Mouse (Mus musculus) midbrain, embryonic 14.5 days (tissue): ENCODE measurements around the gene Sv2c. TPM values are rescaled to one million over a fixed set of nuclear protein-coding genes. Genes with fewer than 3 reads are reported as not detected.
"Not testable (repeated sequence)": the region's sequence is repeated elsewhere in the genome, so short reads cannot be mapped to it uniquely, and the experiment has no call there.

Experiments used
- ATAC-seq: fragments of 200-750 bp; cut with Nextera tagmentation; 2 replicates; pipeline ENCODE4 v1.8.0; 2017; ENCODE audit warnings: moderate number of reproducible peaks, moderate library complexity; ENCODE audit not compliant: low FRiP score, low TSS enrichment
- DNase-seq: peaks from one replicate; pipeline ENCODE4 v3.0.0-alpha.2; 2015
- H3K27ac ChIP-seq: fragments of 300-500 bp; sonication (generic); replicated peaks from 2 replicates; pipeline ENCODE4 v1.5.1; 2014; ENCODE audit warnings: mild to moderate bottlenecking, low read depth, low read length, moderate library complexity
- H3K27me3 ChIP-seq: fragments of 300-500 bp; sonication (generic); 2 replicates; pipeline ENCODE4 v1.6.1; 2014; ENCODE audit warnings: low read length, control low read depth, mixed read lengths; ENCODE audit not compliant: control insufficient read depth, insufficient read depth
- H3K36me3 ChIP-seq: fragments of 300-500 bp; sonication (generic); 2 replicates; pipeline ENCODE4 v1.6.1; 2014; ENCODE audit warnings: low read length, control low read depth; ENCODE audit not compliant: control insufficient read depth, insufficient read depth
- H3K4me1 ChIP-seq: fragments of 300-500 bp; sonication (generic); 2 replicates; pipeline ENCODE4 v1.6.1; 2014; ENCODE audit warnings: mild to moderate bottlenecking, antibody characterized with exemption, low read length, control low read depth; ENCODE audit not compliant: control insufficient read depth, insufficient read depth
- H3K4me2 ChIP-seq: fragments of 300-500 bp; sonication (generic); 2 replicates; pipeline ENCODE4 v1.6.1; 2014; ENCODE audit warnings: mild to moderate bottlenecking, low read length, moderate library complexity
- H3K4me3 ChIP-seq: fragments of 300-500 bp; sonication (generic); replicated peaks from 2 replicates; pipeline ENCODE4 v1.5.1; 2014; ENCODE audit warnings: low read depth, low read length
- H3K9ac ChIP-seq: fragments of 300-500 bp; sonication (generic); replicated peaks from 2 replicates; pipeline ENCODE4 v1.6.1; 2014; ENCODE audit warnings: mild to moderate bottlenecking, low read length, moderate library complexity
- H3K9me3 ChIP-seq: fragments of 300-500 bp; sonication (generic); 2 replicates; pipeline ENCODE4 v1.6.1; 2016; ENCODE audit warnings: low read length, control low read depth, mixed read lengths; ENCODE audit not compliant: control insufficient read depth
- WGBS: fragments of 180-500 bp; shearing (Covaris S2); extraction: QIAGEN DNeasy Blood & Tissue Kit; methylation state at CpG from one replicate; pipeline ENCODE4 v1.1.7; 2014; 5-methylcytosine and 5-hydroxymethylcytosine counted together
- polyA plus RNA-seq: library from polyadenylated mRNA; unstranded; fragments of >200 nt; fragmentation: Nextera tagmentation; extraction: Ambion mirVana; gene quantifications from 2 replicates; pipeline ENCODE4 v1.2.1, GENCODE M21; 2014

The Sv2c gene
- polyA plus RNA-seq, 1 experiment from 2014 or later = 9.2 TPM

DNA sequence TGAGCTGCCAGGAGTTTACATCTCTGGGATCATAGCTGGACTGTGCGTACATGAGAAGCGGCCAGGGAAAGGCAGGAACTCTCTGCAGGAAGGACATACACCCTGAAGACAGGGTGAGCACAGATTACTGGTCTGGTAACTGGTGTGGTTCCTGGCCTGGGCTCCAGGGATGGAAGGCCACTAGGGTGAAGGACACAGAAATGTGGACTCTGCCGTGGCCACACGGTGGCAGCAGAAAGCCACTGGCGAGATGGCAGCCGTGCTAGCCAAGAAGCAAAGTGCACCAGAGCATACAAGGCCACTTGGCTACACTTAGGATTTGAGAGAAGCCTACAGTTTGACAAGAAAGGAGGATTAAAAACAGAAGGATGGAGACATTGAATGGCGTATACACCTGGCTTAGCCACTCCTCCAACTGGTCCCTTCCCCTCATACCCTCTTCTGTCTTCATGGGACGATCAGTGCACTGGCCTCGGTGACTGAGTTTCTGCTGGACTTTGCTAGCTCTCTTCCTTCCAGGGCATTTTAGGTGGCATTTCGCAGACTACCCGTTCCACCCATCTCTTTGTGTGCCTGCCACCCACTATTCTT lies 158.9 kb downstream of the Sv2c start:
- Histone ChIP-seq H3K9me3 (no peaks in the 10 kb centered on the region), H3K27ac (no peak overlapping the region), H3K9ac (no peak overlapping the region), H3K4me3 (no peak overlapping the region), H3K36me3 (no peaks in the 10 kb centered on the region), H3K4me2 (no peak overlapping the region), H3K4me1 (no peaks in the 10 kb centered on the region), H3K27me3 (no peaks in the 10 kb centered on the region)
- ATAC-seq = peak; percentile 71
- WGBS = 51% methylated on average over 11 of the region's 11 CpGs
- peak; percentile 87 for DNase-seq

DNA sequence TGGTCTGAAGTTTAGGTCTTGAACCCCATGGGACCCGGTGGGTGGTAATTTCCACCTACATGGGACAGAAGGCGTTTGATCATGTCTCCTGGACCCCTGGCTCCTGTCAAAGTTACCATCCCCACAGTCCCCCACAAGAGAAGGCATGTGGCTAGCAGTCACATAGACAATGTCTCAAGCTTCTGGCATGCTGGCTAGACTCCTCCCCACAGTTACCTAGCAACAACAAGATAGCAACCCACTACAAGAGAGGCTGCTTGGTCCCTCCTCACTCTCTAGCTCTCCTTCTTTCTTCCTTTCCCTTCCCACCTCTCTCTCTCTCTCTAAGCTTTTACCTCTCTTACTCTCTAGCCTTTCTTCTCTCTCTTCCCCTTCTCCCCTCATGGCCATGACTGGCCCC lies 164.3 kb downstream of the Sv2c start:
- 63% methylated on average over 2 of the region's 2 CpGs for WGBS
- H3K4me1 ChIP-seq, H3K27me3 ChIP-seq, H3K9me3 ChIP-seq, H3K4me2 ChIP-seq, H3K36me3 ChIP-seq, H3K4me3 ChIP-seq, DNase-seq, H3K27ac ChIP-seq, H3K9ac ChIP-seq, ATAC-seq: not testable (repeated sequence)

DNA sequence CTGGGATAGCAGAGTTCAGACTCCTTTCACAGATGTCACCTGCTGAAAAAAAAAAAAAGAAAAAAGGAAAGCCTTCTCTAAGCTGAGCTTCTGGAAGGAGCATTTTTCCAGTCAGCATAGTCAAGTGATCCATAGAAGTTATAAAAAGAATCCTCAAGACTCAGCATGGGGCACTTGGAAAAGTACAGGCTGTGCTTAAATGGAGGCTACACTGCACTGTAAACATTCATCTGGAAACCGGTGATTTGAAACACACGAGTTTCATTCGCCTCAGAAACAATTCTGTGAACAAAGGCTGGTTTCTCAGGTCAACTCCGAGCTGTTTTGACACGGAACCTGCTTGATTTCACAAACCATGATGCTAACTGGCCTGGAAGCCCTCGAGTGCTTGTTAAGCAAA lies 165.6 kb downstream of the Sv2c start:
- H3K27ac ChIP-seq = no peak overlapping the region
- ATAC-seq (no peak), DNase-seq (no peak)
- 0 out of 2 replicates have a peak, but pooled peaks cover 3% of the 10 kb centered on the region for H3K4me1 ChIP-seq
- no peak overlapping the region for H3K4me3 ChIP-seq
- H3K27me3 ChIP-seq = no peaks in the 10 kb centered on the region
- no peaks in the 10 kb centered on the region for H3K9me3 ChIP-seq
- H3K36me3 ChIP-seq = no peaks in the 10 kb centered on the region
- H3K9ac ChIP-seq = no peak overlapping the region
- WGBS = 82% methylated on average over 6 of the region's 6 CpGs
- no peak overlapping the region for H3K4me2 ChIP-seq

DNA sequence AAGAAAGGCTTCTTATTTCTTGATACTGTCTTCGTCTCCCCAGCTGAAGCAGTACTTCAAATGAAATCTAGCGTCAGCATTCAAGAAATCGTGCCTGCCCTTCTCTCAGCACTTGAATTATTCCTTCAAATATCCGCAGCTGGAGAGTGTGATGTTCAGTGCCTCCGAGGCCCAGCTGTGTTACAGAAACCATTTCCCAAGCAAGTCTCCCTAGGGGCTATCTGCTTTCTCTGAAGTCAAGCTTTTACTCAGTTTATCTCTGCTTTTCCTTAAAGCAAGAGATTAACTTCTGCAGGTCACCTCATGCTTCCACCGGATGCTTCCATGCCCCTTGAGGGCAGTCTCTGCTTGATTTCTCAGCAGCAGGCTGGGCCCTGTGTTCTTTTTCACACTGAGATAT lies 166.8 kb downstream of the Sv2c start:
- H3K36me3 ChIP-seq = no peaks in the 10 kb centered on the region
- no peaks in the 10 kb centered on the region for H3K9me3 ChIP-seq
- ATAC-seq = no peak
- H3K27me3 ChIP-seq = no peaks in the 10 kb centered on the region
- H3K4me2 ChIP-seq = no peak overlapping the region
- no peak overlapping the region for H3K27ac ChIP-seq
- no peak overlapping the region for H3K4me3 ChIP-seq
- peak; percentile 63 for DNase-seq
- peaks cover 14% of the 10 kb centered on the region for H3K4me1 ChIP-seq
- 66% methylated on average over 6 of the region's 6 CpGs for WGBS
- no peak overlapping the region for H3K9ac ChIP-seq

DNA sequence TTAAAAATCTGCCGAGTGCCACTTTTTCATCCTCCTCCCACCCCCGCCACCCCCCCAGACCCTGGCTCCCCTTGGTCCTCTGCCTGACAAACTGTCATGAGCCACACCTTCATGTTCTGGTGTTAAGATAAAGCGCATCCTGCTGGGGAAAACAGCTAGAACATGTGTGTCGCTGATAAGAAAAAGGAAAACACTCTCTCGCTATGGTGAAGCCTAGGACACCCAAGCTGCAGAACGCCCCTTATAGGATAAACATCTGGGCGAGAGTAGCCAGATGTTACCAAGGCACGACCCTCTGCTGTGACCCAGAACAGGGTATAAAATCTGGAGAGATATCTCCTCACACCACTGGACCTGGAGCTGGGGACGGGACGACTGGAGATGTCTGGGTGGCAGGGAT lies 167.2 kb downstream of the Sv2c start:
- 85% methylated on average over 10 of the region's 10 CpGs for WGBS
- Histone ChIP-seq H3K27ac (no peak overlapping the region), H3K4me1 (peaks cover 17% of the 10 kb centered on the region), H3K9me3 (no peaks in the 10 kb centered on the region), H3K36me3 (no peaks in the 10 kb centered on the region), H3K4me3 (no peak overlapping the region), H3K4me2 (no peak overlapping the region), H3K9ac (no peak overlapping the region), H3K27me3 (no peaks in the 10 kb centered on the region)
- ATAC-seq = no peak
- no peak for DNase-seq

DNA sequence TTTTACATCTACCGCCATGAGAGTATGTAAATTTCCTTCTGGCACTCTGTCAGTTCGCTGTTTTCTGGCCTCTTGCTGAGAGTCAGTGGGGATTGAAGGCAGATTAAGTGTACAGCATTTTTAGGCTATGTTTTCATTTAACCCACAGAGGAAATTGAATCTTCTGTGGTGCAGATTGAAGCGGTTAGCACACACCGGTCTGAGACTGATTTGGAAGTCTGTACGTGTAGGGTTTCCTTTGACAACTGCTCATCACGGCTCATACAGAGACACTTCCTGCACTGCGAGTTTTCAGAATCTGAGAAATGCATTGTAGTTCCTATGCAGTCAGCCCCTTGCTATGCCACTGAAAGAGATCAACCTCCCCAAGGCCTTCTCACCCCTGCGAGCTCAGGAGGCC lies 168.2 kb downstream of the Sv2c start:
- Histone ChIP-seq H3K9me3 (no peaks in the 10 kb centered on the region), H3K4me1 (peaks cover 26% of the 10 kb centered on the region), H3K27me3 (no peaks in the 10 kb centered on the region), H3K36me3 (no peaks in the 10 kb centered on the region), H3K9ac (no peak overlapping the region), H3K4me2 (no peak overlapping the region), H3K4me3 (no peak overlapping the region), H3K27ac (0 out of 2 replicates have a peak overlapping the region, but pooled peaks have one; percentile 16)
- WGBS = 41% methylated on average over 8 of the region's 8 CpGs
- DNase-seq (peak; percentile 41), ATAC-seq (no peak)

DNA sequence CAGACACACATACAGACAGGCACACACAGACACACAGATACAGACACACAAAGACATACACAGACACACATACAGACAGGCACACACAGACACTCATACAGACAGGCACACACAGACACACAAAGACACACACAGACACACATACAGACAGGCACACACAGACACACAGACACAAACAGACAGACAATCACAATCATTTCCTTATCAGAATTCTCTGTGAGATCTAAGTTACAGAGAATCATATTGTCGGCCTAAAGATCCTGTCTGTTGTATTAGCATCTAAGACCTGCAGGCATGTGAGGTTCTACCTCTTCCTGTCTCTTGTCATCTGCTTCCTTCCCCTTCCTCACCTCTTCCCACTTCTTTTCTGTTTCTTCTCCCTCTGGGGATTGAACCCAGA lies 168.7 kb downstream of the Sv2c start:
- DNase-seq = no peak
- no peaks in the 10 kb centered on the region for H3K27me3 ChIP-seq
- H3K36me3 ChIP-seq = no peaks in the 10 kb centered on the region
- no peak overlapping the region for H3K4me2 ChIP-seq
- no peak overlapping the region for H3K4me3 ChIP-seq
- H3K27ac ChIP-seq = no peak overlapping the region
- no peaks in the 10 kb centered on the region for H3K9me3 ChIP-seq
- WGBS = 90% methylated on average over 1 of the region's 1 CpGs
- ATAC-seq = no peak
- H3K9ac ChIP-seq = no peak overlapping the region
- peaks cover 26% of the 10 kb centered on the region for H3K4me1 ChIP-seq

DNA sequence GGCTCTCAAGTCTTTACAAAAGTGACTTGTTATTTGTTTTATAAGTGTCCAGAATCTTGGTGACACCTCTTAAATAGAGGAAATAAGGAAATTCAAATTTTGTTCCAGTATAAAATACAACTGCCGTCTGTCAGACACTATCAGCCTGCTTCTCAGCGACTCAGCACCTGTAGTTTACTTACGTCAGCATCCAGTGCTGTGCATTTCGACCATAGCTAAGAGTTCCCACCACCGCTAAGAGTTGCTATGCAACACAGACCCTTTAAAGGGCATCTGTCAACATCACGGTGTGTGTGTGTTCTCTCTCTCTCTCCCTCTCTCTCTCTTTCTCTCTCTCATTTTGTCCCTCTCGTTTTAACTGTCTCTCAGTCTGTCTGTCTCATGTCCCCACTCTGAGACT lies 170.5 kb downstream of the Sv2c start:
- no peaks in the 10 kb centered on the region for H3K9me3 ChIP-seq
- peak; percentile 46 for DNase-seq
- WGBS = 18% methylated on average over 7 of the region's 7 CpGs
- H3K4me3 ChIP-seq = peak overlapping the region; percentile 40
- H3K27ac ChIP-seq = no peak overlapping the region
- peak overlapping the region; percentile 75 for H3K4me2 ChIP-seq
- no peak overlapping the region for H3K9ac ChIP-seq
- H3K36me3 ChIP-seq = no peaks in the 10 kb centered on the region
- H3K4me1 ChIP-seq = peaks cover 26% of the 10 kb centered on the region
- no peak for ATAC-seq
- H3K27me3 ChIP-seq = no peaks in the 10 kb centered on the region

DNA sequence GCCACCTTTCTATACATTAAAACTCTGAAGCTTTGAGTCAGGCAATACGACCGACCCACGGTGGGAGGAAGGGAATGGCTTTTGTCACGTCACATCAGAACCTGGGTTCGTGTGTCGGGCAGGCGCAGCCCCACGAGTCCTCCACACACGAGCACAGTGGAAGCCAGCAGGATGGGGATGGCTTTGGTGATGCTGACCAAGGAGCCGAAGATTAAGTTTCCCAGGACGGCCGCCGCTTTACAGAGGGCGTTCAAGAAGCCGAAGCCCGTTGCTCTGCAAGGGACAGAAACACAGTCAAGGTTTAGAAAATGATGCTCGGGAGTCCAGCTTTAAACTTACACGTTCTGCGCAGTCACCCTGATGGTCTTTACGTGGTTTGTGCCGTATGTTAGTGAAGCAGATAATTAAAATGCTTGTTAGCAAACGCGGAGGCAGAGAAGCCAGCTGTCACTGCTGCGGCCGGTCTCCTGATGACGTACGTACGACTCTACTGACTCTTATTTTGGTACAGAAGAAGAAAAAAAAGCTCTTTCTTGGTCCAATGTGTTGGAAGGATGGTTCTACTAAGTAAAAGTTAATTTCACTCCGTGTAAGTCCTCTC lies 171.1 kb downstream of the Sv2c start:
- Histone ChIP-seq H3K27me3 (no peaks in the 10 kb centered on the region), H3K27ac (no peak overlapping the region), H3K4me3 (peak overlapping the region; percentile 40), H3K9ac (peak overlapping the region; percentile 49), H3K4me2 (peak overlapping the region; percentile 75), H3K9me3 (no peaks in the 10 kb centered on the region), H3K4me1 (peaks cover 26% of the 10 kb centered on the region), H3K36me3 (no peaks in the 10 kb centered on the region)
- WGBS = 5% methylated on average over 29 of the region's 29 CpGs
- peak; percentile 18; the same call in 1 of the 2 replicates for ATAC-seq
- peak; percentile 69 for DNase-seq
